Mouse (Mus musculus) neural tube, embryonic 13.5 days (tissue): ENCODE data around the gene Srek1ip1. TPM values are rescaled to one million over a fixed set of nuclear protein-coding genes. Genes with fewer than 3 reads are reported as not detected.

Experiments used
- ATAC-seq: fragments of 200-750 bp; cut with Nextera tagmentation; 2 replicates; pipeline ENCODE4 v1.8.0; 2017; ENCODE audit warnings: low read depth, mild to moderate bottlenecking, moderate TSS enrichment, moderate library complexity
- H3K27ac ChIP-seq: fragments of 300-500 bp; sonication (generic); replicated peaks from 2 replicates; pipeline ENCODE4 v1.5.1; 2015; ENCODE audit warnings: moderate library complexity, mild to moderate bottlenecking, inconsistent platforms
- H3K27me3 ChIP-seq: fragments of 300-500 bp; sonication (generic); 2 replicates; pipeline ENCODE4 v1.6.1; 2015; ENCODE audit warnings: mild to moderate bottlenecking, inconsistent platforms
- H3K36me3 ChIP-seq: fragments of 300-500 bp; sonication (generic); 2 replicates; pipeline ENCODE4 v1.6.1; 2015; ENCODE audit warnings: mild to moderate bottlenecking, inconsistent platforms
- H3K4me1 ChIP-seq: fragments of 300-500 bp; sonication (generic); replicated peaks from 2 replicates; pipeline ENCODE4 v1.6.1; 2015; ENCODE audit warnings: inconsistent platforms
- H3K4me2 ChIP-seq: fragments of 300-500 bp; sonication (generic); 2 replicates; pipeline ENCODE4 v1.6.1; 2015; ENCODE audit warnings: inconsistent platforms, mild to moderate bottlenecking, moderate library complexity
- H3K4me3 ChIP-seq: fragments of 300-500 bp; sonication (generic); 2 replicates; pipeline ENCODE4 v1.5.1; 2015; ENCODE audit warnings: mild to moderate bottlenecking, inconsistent platforms
- H3K9ac ChIP-seq: fragments of 300-500 bp; sonication (generic); 2 replicates; pipeline ENCODE4 v1.6.1; 2015; ENCODE audit warnings: moderate library complexity, mild to moderate bottlenecking, inconsistent platforms
- H3K9me3 ChIP-seq: fragments of 300-500 bp; sonication (generic); 2 replicates; pipeline ENCODE4 v1.6.1; 2016; ENCODE audit warnings: inconsistent platforms
- WGBS: fragments of 180-500 bp; shearing (Covaris S2); methylation state at CpG from one replicate; pipeline ENCODE4 v1.1.7; 2015; 5-methylcytosine and 5-hydroxymethylcytosine counted together
- polyA plus RNA-seq: library from polyadenylated mRNA; unstranded; fragments of >200 nt; fragmentation: Nextera tagmentation; extraction: Ambion mirVana; gene quantifications from 2 replicates; pipeline ENCODE4 v1.2.1, GENCODE M21; 2015

The Srek1ip1 gene
- polyA plus RNA-seq, 1 experiment from 2014 or later, result 17.5 TPM

DNA sequence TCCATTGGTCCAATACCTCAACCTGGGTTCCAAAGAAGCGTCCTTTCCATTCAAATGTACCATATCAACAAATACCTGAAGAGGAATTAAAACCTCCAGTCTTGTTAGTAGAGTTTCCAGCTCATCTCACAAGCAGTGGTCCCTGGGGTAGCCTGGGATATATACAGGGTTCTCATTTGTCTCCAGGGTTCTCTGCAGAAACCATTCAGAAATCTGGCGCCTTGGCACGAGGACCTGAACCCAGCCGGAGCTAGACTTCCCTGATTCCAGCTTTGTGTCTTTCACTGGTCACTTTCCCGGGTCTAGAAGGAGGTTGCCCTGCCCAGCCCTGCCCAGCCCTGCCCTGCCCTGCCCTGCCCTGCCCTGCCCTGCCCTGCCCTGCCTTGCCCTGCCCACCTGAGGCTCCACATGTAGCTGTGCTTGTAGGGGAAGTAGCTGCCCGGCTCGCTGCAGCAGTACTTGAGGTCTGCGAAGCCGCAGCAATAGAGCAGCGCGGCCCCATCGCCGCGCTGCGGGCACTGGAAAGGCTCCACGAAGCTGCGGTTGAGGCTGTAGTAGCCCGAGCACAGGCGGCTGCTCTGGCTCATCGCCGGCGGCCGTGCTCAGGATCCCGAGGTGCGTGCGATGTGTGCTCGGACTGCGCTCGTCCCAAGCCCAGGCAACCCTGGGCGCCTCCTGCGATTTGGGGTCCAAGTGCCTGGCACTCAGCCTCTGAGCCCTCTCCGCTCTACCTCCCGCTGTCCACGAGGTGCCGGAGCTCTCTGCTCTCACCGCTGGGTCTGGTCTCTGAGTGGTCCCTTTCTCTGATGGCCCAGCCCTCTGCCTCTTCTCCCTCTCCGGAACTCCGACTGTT is 71.1 kb downstream of the Srek1ip1 start, which contains the start of gene Shisal2b:
Gene Shisal2b, minus strand, starts transcription at position 767 of the 853 bp plus-strand sequence.
- peak; percentile 95 for ATAC-seq
- Histone ChIP-seq H3K9ac (peak within 1 kb of the TSS; percentile 77), H3K9me3 (0 out of 2 replicates have a peak, but pooled peaks cover 5% of the 10 kb centered on the region), H3K4me2 (peak within 1 kb of the TSS; percentile 96), H3K27me3 (peaks cover 31% of the 10 kb centered on the region), H3K36me3 (no peaks in the 10 kb centered on the region), H3K4me3 (peak within 1 kb of the TSS; percentile 49), H3K4me1 (peaks cover 12% of the 10 kb centered on the region), H3K27ac (no peak within 1 kb of the TSS)
- WGBS, result 3% methylated on average over 38 of the region's 38 CpGs

DNA sequence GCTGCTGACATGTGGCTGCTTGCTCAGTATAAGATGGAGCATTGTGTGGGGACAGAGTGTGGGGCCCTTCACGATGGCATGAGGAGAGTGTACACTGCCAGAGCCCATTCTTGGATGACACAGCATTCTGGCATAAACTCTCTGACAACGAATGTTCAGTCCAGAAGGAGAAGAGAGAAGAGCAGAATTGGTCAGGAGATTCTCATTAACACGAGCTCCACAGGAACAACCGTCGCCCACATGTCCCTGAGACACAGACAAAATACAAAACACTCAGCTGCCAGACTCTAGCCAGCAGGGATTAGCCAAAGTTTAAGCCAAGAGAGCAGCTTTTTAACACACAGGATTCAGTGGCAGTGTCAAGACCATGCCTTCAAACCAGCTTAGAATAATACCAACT is 74.4 kb downstream of the Srek1ip1 start:
- Histone ChIP-seq H3K4me3 (no peak overlapping the region), H3K4me1 (peaks cover 12% of the 10 kb centered on the region), H3K36me3 (no peaks in the 10 kb centered on the region), H3K9ac (no peak overlapping the region), H3K9me3 (no peaks in the 10 kb centered on the region), H3K27me3 (peaks cover 29% of the 10 kb centered on the region), H3K4me2 (no peak overlapping the region), H3K27ac (no peak overlapping the region)
- WGBS, result 87% methylated on average over 5 of the region's 5 CpGs
- ATAC-seq, result no peak

DNA sequence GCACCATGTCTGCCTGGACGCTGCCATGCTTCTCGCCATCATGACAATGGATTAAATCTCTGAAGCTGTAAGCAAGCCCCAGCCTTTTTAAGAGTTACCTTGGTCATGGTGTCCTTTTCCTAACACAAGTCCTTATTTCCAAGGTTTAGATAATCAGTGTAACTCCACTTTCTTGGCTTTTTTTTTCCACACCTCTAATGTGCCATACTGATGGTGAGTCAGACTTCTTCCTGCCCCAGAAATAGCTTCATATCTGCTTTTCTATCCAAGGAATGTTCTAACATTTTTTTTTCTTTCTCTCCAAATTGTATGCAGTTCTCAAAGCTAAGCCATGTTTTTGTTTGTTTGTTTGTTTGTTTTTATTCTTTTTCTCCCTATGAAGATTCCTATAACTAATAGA is 77.6 kb downstream of the Srek1ip1 start:
- Histone ChIP-seq H3K9me3 (no peaks in the 10 kb centered on the region), H3K27me3 (peaks cover 5% of the 10 kb centered on the region), H3K4me1 (no peaks in the 10 kb centered on the region), H3K36me3 (no peaks in the 10 kb centered on the region), H3K9ac (no peak overlapping the region), H3K27ac (no peak overlapping the region), H3K4me3 (no peak overlapping the region), H3K4me2 (no peak overlapping the region)
- WGBS, result 100% methylated on average over 2 of the region's 2 CpGs
- ATAC-seq, result no peak

DNA sequence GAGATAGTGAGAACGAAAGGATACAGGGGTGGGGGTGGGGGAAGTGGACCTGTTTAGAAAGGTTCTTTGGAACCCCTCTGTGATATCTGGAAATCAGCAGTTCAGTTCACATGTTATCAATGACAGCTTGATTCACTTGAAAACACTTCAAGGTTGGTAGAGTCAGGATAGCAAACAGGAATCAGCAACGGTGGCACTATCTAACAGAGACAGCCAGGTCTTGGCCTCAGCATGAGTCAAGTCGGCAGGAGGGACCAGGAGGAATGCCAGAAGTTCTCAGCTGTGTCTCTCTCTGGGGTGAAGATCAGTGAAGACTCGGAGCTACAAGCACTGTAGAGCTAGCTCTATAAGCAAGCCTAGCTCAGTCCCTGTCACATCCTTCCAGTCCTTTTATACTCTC is 86.2 kb downstream of the Srek1ip1 start:
- Histone ChIP-seq H3K36me3 (no peaks in the 10 kb centered on the region), H3K9ac (no peak overlapping the region), H3K27ac (no peak overlapping the region), H3K4me3 (no peak overlapping the region), H3K9me3 (no peaks in the 10 kb centered on the region), H3K27me3 (no peaks in the 10 kb centered on the region), H3K4me2 (no peak overlapping the region), H3K4me1 (0 out of 2 replicates have a peak, but pooled peaks cover 3% of the 10 kb centered on the region)
- WGBS, result 86% methylated on average over 4 of the region's 4 CpGs
- ATAC-seq, result no peak

DNA sequence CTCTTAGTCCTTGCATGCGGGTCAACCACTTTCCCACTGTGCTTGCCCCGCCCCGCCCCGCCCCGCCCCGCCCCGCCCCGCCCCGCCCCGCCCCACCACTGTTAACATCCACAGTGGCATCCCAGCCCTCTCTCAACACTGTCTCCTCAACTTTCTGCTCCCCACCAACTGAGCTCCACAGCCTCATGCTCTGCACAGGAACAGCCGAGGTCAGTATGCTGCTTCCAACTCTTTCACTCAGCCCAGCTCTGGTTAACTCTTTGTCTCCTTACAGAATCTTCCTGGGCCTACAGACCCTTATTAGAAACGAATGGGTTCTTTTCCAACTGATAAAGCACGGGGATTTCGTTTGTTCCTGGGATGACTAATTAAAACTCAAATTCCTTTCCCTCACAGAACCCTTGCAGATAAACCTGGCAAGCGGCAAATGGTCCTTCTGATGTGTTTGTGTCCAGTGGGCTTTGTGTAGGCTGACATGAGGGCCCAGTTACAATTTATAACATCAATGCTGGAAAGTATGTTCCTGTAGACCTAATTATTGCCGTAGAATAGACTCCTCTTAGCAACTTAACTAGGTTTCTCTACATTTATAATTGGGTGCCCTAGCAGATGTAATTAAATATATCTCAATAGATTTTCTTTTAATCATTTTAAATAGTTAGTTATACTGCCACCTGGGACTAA is 91.4 kb downstream of the Srek1ip1 start:
- Histone ChIP-seq H3K9ac (no peak overlapping the region), H3K4me2 (no peak overlapping the region), H3K4me1 (0 out of 2 replicates have a peak, but pooled peaks cover 3% of the 10 kb centered on the region), H3K9me3 (no peaks in the 10 kb centered on the region), H3K27me3 (no peaks in the 10 kb centered on the region), H3K4me3 (no peak overlapping the region), H3K27ac (no peak overlapping the region), H3K36me3 (no peaks in the 10 kb centered on the region)
- WGBS, result 24% methylated on average over 14 of the region's 16 CpGs
- ATAC-seq, result no peak

DNA sequence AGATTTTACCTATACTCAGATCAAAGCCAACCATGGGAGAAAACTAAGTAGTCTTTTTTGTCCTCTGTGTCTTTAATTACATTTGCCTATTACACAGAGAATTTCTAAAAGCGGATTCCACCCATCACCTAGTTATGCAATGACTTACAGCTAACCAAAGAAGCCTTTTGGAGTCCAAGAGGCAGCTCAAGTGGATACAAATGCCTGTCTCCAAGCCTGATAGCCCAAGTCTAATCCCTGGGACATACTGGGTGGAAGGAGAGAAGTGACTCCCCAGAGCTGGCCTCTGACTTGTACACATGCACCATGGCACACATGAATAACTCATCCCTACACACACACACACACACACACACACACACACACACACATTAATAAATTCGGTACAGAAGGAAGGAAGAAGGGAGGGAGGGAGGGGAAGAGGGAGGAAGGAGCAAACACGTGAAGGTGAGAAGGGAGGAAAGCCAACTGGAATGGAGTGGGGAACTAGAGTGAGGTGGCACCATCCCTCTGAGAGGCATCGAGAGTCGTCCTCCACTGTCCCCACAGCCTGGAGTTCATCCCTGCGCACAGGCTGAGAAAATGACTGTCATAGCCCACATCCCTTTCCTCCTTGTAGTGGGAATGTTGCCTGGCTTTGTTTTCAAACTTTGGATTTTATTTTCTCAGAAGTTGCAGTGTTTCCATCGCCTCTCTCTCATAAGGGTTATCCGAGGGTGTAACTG is 94.2 kb downstream of the Srek1ip1 start:
- WGBS, result 75% methylated on average over 7 of the region's 8 CpGs

More for the DNA sequence above, 94.2 kb downstream of the Srek1ip1 start:
- ATAC-seq, result no peak
- H3K9ac ChIP-seq, result no peak overlapping the region
- H3K36me3 ChIP-seq, result no peaks in the 10 kb centered on the region
- H3K27me3 ChIP-seq, result no peaks in the 10 kb centered on the region
- no peak overlapping the region for H3K4me3 ChIP-seq
- no peaks in the 10 kb centered on the region for H3K9me3 ChIP-seq
- H3K4me2 ChIP-seq, result no peak overlapping the region
- no peak overlapping the region for H3K27ac ChIP-seq
- H3K4me1 ChIP-seq, result 0 out of 2 replicates have a peak, but pooled peaks cover 3% of the 10 kb centered on the region

Other genes starting within 250 kb of the Srek1ip1 start
- gene Cwc27, start 24.7 kb downstream of the Srek1ip1 start, polyA plus RNA-seq, result 24.6 and 25.8 TPM in 2 replicates
- 0.71 and 0.72 TPM in 2 replicates for gene Shisal2b, start 71.4 kb downstream of the Srek1ip1 start, polyA plus RNA-seq